Mouse (Mus musculus) C2C12 (cell line): ENCODE results near the gene Atg13. TPM values are rescaled to one million over a fixed set of nuclear protein-coding genes. Genes with fewer than 3 reads are reported as not detected.

ENCODE experiments used
- H3K27me3 ChIP-seq: one replicate; pipeline ENCODE4 v1.6.1; 2011; ENCODE audit not compliant: control insufficient read depth, insufficient read depth, insufficient read length
- H3K36me3 ChIP-seq: one replicate; pipeline ENCODE4 v1.6.1; 2011; ENCODE audit not compliant: control insufficient read depth, insufficient read depth
- H3K4me3 ChIP-seq: one replicate; pipeline ENCODE4 v1.5.1; 2011; ENCODE audit warnings: mild to moderate bottlenecking, control low read depth; ENCODE audit not compliant: poor library complexity, insufficient read depth, severe bottlenecking
- H3K79me2 ChIP-seq: one replicate; pipeline ENCODE4 v1.6.1; 2011; ENCODE audit not compliant: control insufficient read depth, insufficient read depth
- H3K79me3 ChIP-seq: one replicate; pipeline ENCODE4 v1.6.1; 2011; ENCODE audit warnings: low read depth, control low read depth
- H3ac ChIP-seq: one replicate; pipeline ENCODE3; 2011; ENCODE audit warnings: low read depth; ENCODE audit not compliant: control insufficient read depth, insufficient read length
- CEBPB ChIP-seq: IDR thresholded peaks from one replicate; pipeline ENCODE4 v1.6.1; 2011; ENCODE audit warnings: low read depth, mild to moderate bottlenecking, control low read depth, moderate library complexity
- CTCF ChIP-seq: IDR thresholded peaks from one replicate; pipeline ENCODE4 v1.5.1; 2011; ENCODE audit not compliant: control insufficient read depth, insufficient read depth, insufficient read length
- FOSL1 ChIP-seq: IDR thresholded peaks from one replicate; pipeline ENCODE4 v1.8.0; 2011; ENCODE audit warnings: mild to moderate bottlenecking, low read length; ENCODE audit not compliant: poor library complexity, insufficient read depth, severe bottlenecking
- MAX ChIP-seq: IDR thresholded peaks from one replicate; pipeline ENCODE4 v1.6.1; 2011; ENCODE audit warnings: mild to moderate bottlenecking, control low read depth
- MYOD1 ChIP-seq: IDR thresholded peaks from one replicate; pipeline ENCODE4 v1.6.1; 2011; ENCODE audit warnings: low read depth; ENCODE audit not compliant: control insufficient read depth, insufficient read length
- MYOG ChIP-seq: IDR thresholded peaks from one replicate; pipeline ENCODE4 v1.6.1; 2011; ENCODE audit not compliant: control insufficient read depth, insufficient read length; ENCODE audit errors: extremely low read depth
- USF1 ChIP-seq: IDR thresholded peaks from one replicate; pipeline ENCODE4 v1.6.1; 2011; ENCODE audit warnings: low read depth, mild to moderate bottlenecking, control low read depth, moderate library complexity
- polyA plus RNA-seq: library from polyadenylated mRNA; unstranded; fragments of >200 nt; fragmentation: generic; extraction: Trizol; gene quantifications from one replicate; pipeline ENCODE4 v1.2.1, GENCODE M21; 2012; ENCODE audit warnings: missing spikeins

Atg13 gene
- polyA plus RNA-seq, 1 experiment = 12.9 TPM

DNA sequence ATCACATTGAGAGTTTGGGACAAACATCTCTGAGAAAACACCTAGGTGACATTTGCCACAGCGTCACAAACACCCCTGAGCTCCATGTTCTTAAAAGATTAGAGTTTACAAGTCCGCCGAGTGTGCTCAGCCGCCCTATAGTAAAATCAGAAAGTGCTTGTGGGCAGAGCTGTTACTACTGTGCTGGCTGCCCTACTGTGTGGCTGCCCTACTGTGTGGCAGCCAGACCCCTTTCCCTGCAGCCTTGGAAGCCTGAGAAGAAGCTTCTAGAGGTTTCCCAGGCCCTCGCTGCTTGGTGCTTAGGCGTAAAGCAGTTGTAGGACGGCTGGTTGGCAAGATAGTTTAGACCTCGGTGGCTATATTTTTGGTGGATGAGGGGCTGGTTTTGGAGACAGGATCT lies 50.7 kb downstream of the Atg13 start:
- no peaks in the 10 kb centered on the region for H3K79me3 ChIP-seq
- H3K36me3 ChIP-seq = peaks cover 68% of the 10 kb centered on the region
- no peaks in the 10 kb centered on the region for H3K79me2 ChIP-seq
- H3K27me3 ChIP-seq = no peaks in the 10 kb centered on the region
- H3K4me3 ChIP-seq = no peak overlapping the region
- TF ChIP-seq CTCF (no peak), FOSL1 (no peak), MYOG (no peak), MAX (no peak)
- H3ac ChIP-seq = no peak overlapping the region

DNA sequence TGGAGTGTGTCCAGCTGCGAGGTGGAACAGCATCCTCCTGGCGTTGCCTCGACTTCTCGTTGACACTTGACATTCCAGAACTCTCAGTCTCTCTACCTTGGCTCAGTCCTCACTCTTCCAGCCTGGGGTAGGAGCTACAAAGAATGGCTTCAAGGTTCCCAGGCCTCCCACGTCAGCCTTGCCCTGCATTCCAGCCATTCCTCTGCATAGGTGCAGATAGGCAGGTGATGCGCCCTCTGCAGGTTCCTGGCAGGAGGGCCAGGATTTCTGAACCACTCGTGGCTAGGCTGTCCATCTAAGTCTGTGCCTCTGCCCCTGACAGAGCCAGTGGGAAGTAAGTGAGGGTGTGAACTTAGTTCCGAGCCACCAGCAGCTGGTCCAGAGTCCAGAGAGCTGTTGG lies 53.6 kb downstream of the Atg13 start:
- no peak overlapping the region for H3ac ChIP-seq
- TF ChIP-seq MYOD1 = no peak
- no peak for TF ChIP-seq CTCF
- no peak for TF ChIP-seq USF1
- no peak for TF ChIP-seq MYOG
- TF ChIP-seq MAX = no peak
- TF ChIP-seq FOSL1 = no peak
- no peak for TF ChIP-seq CEBPB
- H3K4me3 ChIP-seq = no peak overlapping the region
- peaks cover 73% of the 10 kb centered on the region for H3K36me3 ChIP-seq
- H3K79me2 ChIP-seq = peaks cover 27% of the 10 kb centered on the region
- H3K27me3 ChIP-seq = no peaks in the 10 kb centered on the region
- H3K79me3 ChIP-seq = peaks cover 4% of the 10 kb centered on the region

DNA sequence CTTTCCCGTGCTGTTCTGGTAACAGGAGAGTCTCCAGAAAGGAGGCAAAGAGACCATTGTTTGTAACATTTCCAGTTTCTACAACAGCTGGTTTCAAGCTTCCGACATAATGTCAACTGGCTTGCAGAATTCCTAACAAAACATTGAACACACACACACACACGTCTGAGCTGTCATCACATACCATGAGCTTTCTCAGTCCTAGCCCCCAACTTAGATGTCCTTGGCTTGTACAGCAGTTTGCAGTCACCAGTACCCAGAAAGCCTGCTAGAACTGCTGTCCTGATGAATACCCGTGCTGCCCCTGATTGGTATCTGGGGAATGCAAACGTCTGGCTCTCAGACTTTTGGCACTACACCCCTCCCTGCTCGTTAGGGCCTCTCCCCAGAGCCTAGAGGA lies 54.5 kb downstream of the Atg13 start:
- H3K79me3 ChIP-seq = peaks cover 7% of the 10 kb centered on the region
- H3K79me2 ChIP-seq = peaks cover 37% of the 10 kb centered on the region
- H3K27me3 ChIP-seq = no peaks in the 10 kb centered on the region
- no peak overlapping the region for H3ac ChIP-seq
- TF ChIP-seq FOSL1 = no peak
- no peak for TF ChIP-seq CEBPB
- TF ChIP-seq MAX = no peak
- no peak for TF ChIP-seq CTCF
- TF ChIP-seq MYOD1 = no peak
- TF ChIP-seq MYOG = no peak
- TF ChIP-seq USF1 = no peak
- H3K36me3 ChIP-seq = peaks cover 67% of the 10 kb centered on the region
- H3K4me3 ChIP-seq = no peak overlapping the region

DNA sequence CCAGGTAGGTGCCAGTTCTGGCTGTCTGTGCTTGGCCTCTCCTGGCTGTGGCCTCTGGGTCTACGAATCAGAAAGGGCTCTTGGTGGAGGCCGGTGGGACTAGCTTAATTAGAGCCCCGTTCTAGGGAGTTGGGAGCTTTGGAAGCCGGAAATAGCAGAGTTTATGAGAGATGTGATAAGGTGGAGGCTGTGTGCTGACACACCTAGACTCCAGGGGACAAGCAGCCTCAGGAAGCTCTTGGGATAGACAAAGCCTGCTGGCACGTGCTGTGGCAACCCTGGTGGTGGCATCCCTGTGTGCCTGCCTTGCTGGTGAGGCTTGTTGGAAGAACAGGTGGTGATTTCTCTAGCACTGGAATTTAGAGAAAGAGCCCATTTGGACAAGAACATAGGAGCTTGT lies 55.0 kb downstream of the Atg13 start:
- Histone ChIP-seq H3K36me3 (peaks cover 64% of the 10 kb centered on the region), H3K79me3 (peaks cover 11% of the 10 kb centered on the region), H3K79me2 (peaks cover 41% of the 10 kb centered on the region)

DNA sequence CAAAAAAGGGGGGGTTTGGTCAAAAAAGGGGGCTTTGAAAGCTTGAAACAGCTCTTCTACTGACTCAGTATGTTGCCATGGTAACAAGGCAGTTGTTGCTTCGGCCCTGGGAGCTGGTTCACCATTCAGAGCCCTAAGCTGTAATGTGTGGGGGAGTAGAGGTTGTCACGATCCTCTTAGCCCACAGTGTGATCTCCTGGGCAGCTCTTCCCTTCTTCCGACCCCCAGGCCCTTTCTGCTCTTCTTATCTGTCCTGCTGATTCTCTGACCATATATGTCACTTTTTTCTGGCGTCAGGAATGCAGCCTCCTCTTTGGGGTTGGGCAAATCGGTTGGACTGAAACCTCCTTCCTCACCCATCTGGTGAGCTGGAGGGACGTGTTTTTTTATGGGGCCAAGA lies 57.5 kb downstream of the Atg13 start:
- Histone ChIP-seq H3K36me3 (peaks cover 51% of the 10 kb centered on the region), H3K79me2 (peaks cover 63% of the 10 kb centered on the region), H3K79me3 (peaks cover 27% of the 10 kb centered on the region), H3K4me3 (no peak overlapping the region), H3ac (no peak overlapping the region), H3K27me3 (no peaks in the 10 kb centered on the region)
- TF ChIP-seq CTCF (no peak), MYOD1 (no peak), USF1 (no peak), MAX (no peak), CEBPB (no peak), MYOG (no peak)

More for the DNA sequence above, 55.0 kb downstream of the Atg13 start:
- no peak overlapping the region for H3ac ChIP-seq
- H3K27me3 ChIP-seq = no peaks in the 10 kb centered on the region
- H3K4me3 ChIP-seq = no peak overlapping the region
- TF ChIP-seq CEBPB = no peak
- no peak for TF ChIP-seq MAX
- TF ChIP-seq MYOD1 = no peak
- no peak for TF ChIP-seq USF1
- TF ChIP-seq MYOG = no peak
- no peak for TF ChIP-seq CTCF
- TF ChIP-seq FOSL1 = no peak

DNA sequence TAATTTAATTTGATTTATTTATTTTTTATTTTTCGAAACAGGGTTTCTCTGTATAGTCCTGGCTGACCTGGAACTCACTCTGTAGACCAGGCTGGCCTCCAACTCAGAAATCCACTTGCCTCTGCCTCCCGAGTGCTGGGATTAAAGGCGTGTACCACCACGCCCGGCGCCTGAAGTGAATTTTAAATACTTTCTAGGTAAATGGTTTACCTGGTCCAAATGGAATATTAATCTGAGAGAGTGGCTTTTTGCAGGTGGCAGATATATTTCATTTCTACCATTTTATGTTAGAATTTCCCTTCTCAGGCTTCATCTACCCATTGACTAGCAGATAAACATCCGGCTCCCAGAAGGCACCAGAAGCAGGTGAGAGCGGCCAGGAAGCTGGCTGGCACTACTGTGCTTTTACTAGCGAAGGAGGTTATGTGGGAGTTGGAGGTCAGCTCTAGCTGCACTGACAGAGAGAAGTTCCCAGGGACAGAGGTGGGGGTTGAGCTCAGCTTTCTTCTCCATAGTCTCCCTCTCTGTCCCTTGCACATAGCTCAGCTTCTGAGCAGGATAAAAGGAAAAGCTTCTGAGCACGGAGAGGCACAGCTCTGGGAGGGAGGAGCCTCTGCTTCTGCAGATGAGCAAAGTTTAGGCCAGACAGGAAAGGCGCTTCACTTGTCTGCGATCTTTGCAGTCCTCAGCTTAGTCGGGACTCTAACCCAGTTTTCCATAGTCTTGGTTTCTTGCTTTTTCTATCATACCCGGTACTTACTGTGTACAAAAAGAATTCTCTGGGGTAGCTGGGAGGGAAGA lies 58.7 kb downstream of the Atg13 start:
- Histone ChIP-seq H3K79me3 (peaks cover 30% of the 10 kb centered on the region), H3K27me3 (no peaks in the 10 kb centered on the region), H3K36me3 (peaks cover 53% of the 10 kb centered on the region), H3K4me3 (no peak overlapping the region), H3K79me2 (peaks cover 75% of the 10 kb centered on the region), H3ac (no peak overlapping the region)
- TF ChIP-seq CTCF (no peak), MAX (no peak), FOSL1 (no peak), MYOD1 (no peak), USF1 (no peak), MYOG (no peak), CEBPB (no peak)
